Mouse (Mus musculus) ES-E14 (cell line): Measurements from ENCODE around the gene Smap1. TPM values are rescaled to one million over a fixed set of nuclear protein-coding genes. Genes with fewer than 3 reads are reported as not detected.

ENCODE experiments used
- DNase-seq: peaks from one replicate; pipeline ENCODE4 v3.0.0-alpha.2; 2013; ENCODE audit warnings: low read depth, low spot score
- H3K27ac ChIP-seq: 2 replicates; pipeline ENCODE4 v1.5.1; 2012; ENCODE audit warnings: low read depth, mild to moderate bottlenecking, low read length, moderate library complexity, mixed read lengths; ENCODE audit not compliant: poor library complexity, insufficient read depth, severe bottlenecking
- H3K36me3 ChIP-seq: 2 replicates; pipeline ENCODE4 v1.6.1; 2012; ENCODE audit warnings: mild to moderate bottlenecking, low read length, moderate library complexity, mixed read lengths; ENCODE audit not compliant: control insufficient read depth, poor library complexity, insufficient read depth, severe bottlenecking
- H3K4me1 ChIP-seq, 2 experiments: fragments of 150-350 bp in 1 of 2; sonication (generic) in 1 of 2; 2 replicates each; pipeline ENCODE4 v1.6.1; 2012; ENCODE audit warnings: low read length in 2 of 2, mild to moderate bottlenecking in 1 of 2, mixed read lengths in 1 of 2; ENCODE audit not compliant: control insufficient read depth in 2 of 2, insufficient read depth in 2 of 2, poor library complexity in 1 of 2
- H3K4me3 ChIP-seq, 2 experiments: fragments of 150-350 bp in 1 of 2; sonication (generic) in 1 of 2; 2 replicates each; pipeline ENCODE4 v1.5.1; 2012; ENCODE audit warnings: low read length in 2 of 2, low read depth in 1 of 2, mild to moderate bottlenecking in 1 of 2, mixed read lengths in 1 of 2; ENCODE audit not compliant: insufficient read depth in 1 of 2, poor library complexity in 1 of 2, severe bottlenecking in 1 of 2
- H3K9ac ChIP-seq: 2 replicates; pipeline ENCODE4 v1.6.1; 2012; ENCODE audit warnings: low read depth, mild to moderate bottlenecking, low read length, mixed read lengths; ENCODE audit not compliant: poor library complexity, insufficient read depth, severe bottlenecking
- H3K9me3 ChIP-seq: fragments of 150-350 bp; sonication (generic); 2 replicates; pipeline ENCODE4 v1.6.1; 2012; ENCODE audit warnings: low read depth, mild to moderate bottlenecking, low read length; ENCODE audit not compliant: control insufficient read depth, insufficient read depth
- CHD2 ChIP-seq: IDR thresholded peaks from 2 replicates; pipeline ENCODE4 v1.6.1; 2014; ENCODE audit warnings: mild to moderate bottlenecking, low read depth, low read length, inconsistent platforms
- HCFC1 ChIP-seq: IDR thresholded peaks from 2 replicates; pipeline ENCODE4 v1.6.1; 2012; ENCODE audit warnings: low read length, inconsistent platforms, borderline replicate concordance; ENCODE audit not compliant: insufficient read depth
- MAFK ChIP-seq: IDR thresholded peaks from 2 replicates; pipeline ENCODE4 v1.6.1; 2014; ENCODE audit warnings: mild to moderate bottlenecking, low read depth, low read length, inconsistent platforms; ENCODE audit not compliant: insufficient read depth
- ZC3H11A ChIP-seq: IDR thresholded peaks from 2 replicates; pipeline ENCODE4 v1.6.1; 2012; ENCODE audit warnings: low read depth, mild to moderate bottlenecking, inconsistent platforms, low read length, borderline replicate concordance
- ZNF384 ChIP-seq: IDR thresholded peaks from 2 replicates; pipeline ENCODE4 v1.6.1; 2012; ENCODE audit warnings: low read depth, low read length, inconsistent platforms
- in situ Hi-C, 2 experiments: fragments of 600-800 bp; cut with MboI; formaldehyde crosslinking; loops; one replicate each; pipeline ENCODE4 v1.15.1; 2025; ENCODE audit warnings: low sequenced_read_pairs in 2 of 2, inconsistent platforms in 1 of 2; ENCODE audit not compliant: unreplicated experiment in 2 of 2
- total RNA-seq: library from RNA; depleted of rRNA; stranded (reverse); fragments of 300-350 nt; gene quantifications from 2 replicates; pipeline ENCODE4 v1.2.3, GENCODE M21; 2012

Smap1 gene
- total RNA-seq, 1 experiment: 41.3 TPM

GRCm38 (mm10) chr1:23923779-23924708 is 1.9 kb upstream of the Smap1 start:
- DNase-seq: no peak
- no peak overlapping the region for H3K4me3 ChIP-seq
- no peak overlapping the region for H3K9ac ChIP-seq
- H3K36me3 ChIP-seq: no peaks in the 10 kb centered on the region
- TF ChIP-seq ZNF384 (0 out of 2 replicates have a peak, but pooled peaks have one; percentile 44), ZC3H11A (no peak), MAFK (no peak), HCFC1 (no peak), CHD2 (no peak)
- in situ Hi-C loops: no loop called here
- H3K9me3 ChIP-seq: no peaks in the 10 kb centered on the region
- no peak overlapping the region for H3K27ac ChIP-seq
- no peaks in the 10 kb centered on the region; a peak in 1 of 4 replicates for H3K4me1 ChIP-seq

GRCm38 (mm10) chr1:23922530-23922884 is 390 bp upstream of the Smap1 start:
- in situ Hi-C loops: no loop called here
- Histone ChIP-seq H3K9me3 (no peaks in the 10 kb centered on the region), H3K27ac (no peak overlapping the region), H3K9ac (no peak overlapping the region), H3K36me3 (no peaks in the 10 kb centered on the region), H3K4me3 (peak overlapping the region in 1 of 2 experiments; percentile 5; a peak in 1 of 4 replicates), H3K4me1 (no peaks in the 10 kb centered on the region; a peak in 1 of 4 replicates)
- no peak for DNase-seq
- TF ChIP-seq HCFC1: no peak
- 0 out of 2 replicates have a peak, but pooled peaks have one; percentile 8 for TF ChIP-seq ZNF384
- TF ChIP-seq ZC3H11A: 0 out of 2 replicates have a peak, but pooled peaks have one; percentile 9

- no peaks in the 10 kb centered on the region for H3K36me3 ChIP-seq
- no peak overlapping the region for H3K4me3 ChIP-seq
- TF ChIP-seq ZNF384 (no peak), CHD2 (no peak), HCFC1 (no peak), MAFK (no peak), ZC3H11A (no peak)
- no peak overlapping the region for H3K27ac ChIP-seq
- H3K9me3 ChIP-seq: no peaks in the 10 kb centered on the region
- in situ Hi-C loops: no loop called here
- no peak overlapping the region for H3K9ac ChIP-seq
- DNase-seq: no peak
- no peaks in the 10 kb centered on the region; a peak in 1 of 4 replicates for H3K4me1 ChIP-seq
Measured at GRCm38 (mm10) chr1:23920275-23920674, 1.8 kb downstream of the Smap1 start.

GRCm38 (mm10) chr1:23919086-23919485 is 3.0 kb downstream of the Smap1 start:
- no peaks in the 10 kb centered on the region for H3K9me3 ChIP-seq
- no peaks in the 10 kb centered on the region; a peak in 1 of 4 replicates for H3K4me1 ChIP-seq
- no peaks in the 10 kb centered on the region for H3K36me3 ChIP-seq
- TF ChIP-seq MAFK (no peak), HCFC1 (no peak), CHD2 (no peak), ZNF384 (no peak)
- in situ Hi-C loops: no loop called here
- no peak for DNase-seq
- no peak overlapping the region for H3K9ac ChIP-seq
- no peak overlapping the region for H3K27ac ChIP-seq
- no peak overlapping the region for H3K4me3 ChIP-seq
